Mouse (Mus musculus) lung, postnatal 0 days (tissue): ENCODE results near the gene Olfr507.

Source experiments
- CTCF ChIP-seq: IDR thresholded peaks from 2 replicates; pipeline ENCODE4 v1.5.1; 2016; ENCODE audit warnings: antibody characterized with exemption, mild to moderate bottlenecking
- EP300 ChIP-seq: IDR thresholded peaks from 2 replicates; pipeline ENCODE4 v1.6.1; 2016; ENCODE audit warnings: antibody characterized with exemption, mild to moderate bottlenecking, control low read depth

- TF ChIP-seq EP300 (no peak), CTCF (no peak)
Measured at GRCm38 (mm10) chr7:108629694-108630093, 8.1 kb downstream of the Olfr507 start, which contains the start of gene Olfr508.
